Comparison of ENCODE assay signal across 22 mouse cellular contexts in genomic region chr13:9113735-9114134, GRCm38 (mm10). TPM values are rescaled to one million over a fixed set of nuclear protein-coding genes. Genes with fewer than 3 reads are reported as not detected.
DNase-seq lines count a peak whose midpoint lies in the region; ATAC-seq and TF ChIP-seq lines count a peak whose summit lies in the region.
"Had no signal": no experiment of that assay in that cellular context is flagged by ENCODE, and none has a peak within 500 bp of the region (broad histone marks: within the 10 kb centered on the region; RNA-seq: fewer than 3 reads in every experiment).

No protein-coding gene starts in this region.

- H3K9ac ChIP-seq in liver, postnatal 0 days (replicated peaks): no peak overlapping the region
- H3K9ac ChIP-seq in liver, embryonic 12.5 days: no peak overlapping the region
- H3K9ac ChIP-seq in midbrain, embryonic 16.5 days (ENCODE audit: low read depth, low read length): no peak overlapping the region
- H3K9ac ChIP-seq: forebrain, embryonic 13.5 days; hindbrain, embryonic 12.5 days; hindbrain, embryonic 15.5 days had no signal

- no peak for TF ChIP-seq CTCF in liver, postnatal 0 days (IDR thresholded peaks at IDR 0.05; ENCODE audit: low read depth)
- no peak for TF ChIP-seq CTCF in small intestine, adult 2 months (IDR thresholded peaks at IDR 0.05; ENCODE audit: extremely low read depth, insufficient read length, insufficient replicate concordance, low read depth, low read length)

- H3K27me3 ChIP-seq in liver, postnatal 0 days (ENCODE audit: insufficient read depth, low read length): no peaks in the 10 kb centered on the region
- H3K27me3 ChIP-seq in liver, embryonic 12.5 days (replicated peaks): no peaks in the 10 kb centered on the region
- no peaks in the 10 kb centered on the region for H3K27me3 ChIP-seq in small intestine, adult 2 months (ENCODE audit: control insufficient read depth, insufficient read depth, low read length)
- no peaks in the 10 kb centered on the region for H3K27me3 ChIP-seq in midbrain, embryonic 16.5 days (ENCODE audit: control insufficient read depth, insufficient read depth, low read depth, low read length)
- H3K27me3 ChIP-seq: forebrain, embryonic 13.5 days; hindbrain, embryonic 12.5 days; hindbrain, embryonic 15.5 days; Patski had no signal

- TF ChIP-seq POLR2A in small intestine, adult 2 months (IDR thresholded peaks at IDR 0.05; ENCODE audit: low read depth, low read length): no peak

- H3K9me3 ChIP-seq in liver, postnatal 0 days (ENCODE audit: low read length): no peaks in the 10 kb centered on the region
- H3K9me3 ChIP-seq in liver, embryonic 12.5 days (replicated peaks): no peaks in the 10 kb centered on the region
- no peaks in the 10 kb centered on the region for H3K9me3 ChIP-seq in midbrain, embryonic 16.5 days (replicated peaks; ENCODE audit: control insufficient read depth, low read length, poor library complexity, severe bottlenecking)
- H3K9me3 ChIP-seq: forebrain, embryonic 10.5 days; forebrain, embryonic 13.5 days; G1E; hindbrain, embryonic 12.5 days; hindbrain, embryonic 15.5 days had no signal

- peaks cover 5% of the 10 kb centered on the region for H3K36me3 ChIP-seq in liver, postnatal 0 days (replicated peaks; ENCODE audit: insufficient read depth, low read length)
- H3K36me3 ChIP-seq in liver, embryonic 12.5 days: peaks cover 37% of the 10 kb centered on the region
- H3K36me3 ChIP-seq in small intestine, adult 2 months (ENCODE audit: control insufficient read depth, insufficient read depth, low read length): peaks cover 13% of the 10 kb centered on the region
- H3K36me3 ChIP-seq in midbrain, embryonic 16.5 days (ENCODE audit: control insufficient read depth, insufficient read depth, low read length): no peaks in the 10 kb centered on the region
- H3K36me3 ChIP-seq: hindbrain, embryonic 12.5 days; hindbrain, embryonic 15.5 days had no signal

- no peak for TF ChIP-seq EP300 in liver, postnatal 0 days (IDR thresholded peaks at IDR 0.05; ENCODE audit: low read depth)

- no peak overlapping the region for H3K27ac ChIP-seq in liver, postnatal 0 days (ENCODE audit: low read depth)
- no peak overlapping the region for H3K27ac ChIP-seq in liver, embryonic 12.5 days
- H3K27ac ChIP-seq in small intestine, adult 2 months (ENCODE audit: insufficient read depth, low read depth, low read length): peak overlapping the region; percentile 79; the same call in 1 of the 2 replicates
- no peak overlapping the region for H3K27ac ChIP-seq in midbrain, embryonic 16.5 days (ENCODE audit: low read length)
- H3K27ac ChIP-seq: forebrain, embryonic 10.5 days; forebrain, embryonic 13.5 days; gastrocnemius, adult 2 months; hindbrain, embryonic 12.5 days; hindbrain, embryonic 15.5 days had no signal

- no peak overlapping the region for H3K4me3 ChIP-seq in liver, postnatal 0 days (ENCODE audit: low read depth, low read length)
- H3K4me3 ChIP-seq in liver, embryonic 12.5 days: no peak overlapping the region
- H3K4me3 ChIP-seq in small intestine, adult 2 months (ENCODE audit: low read depth, low read length): no peak overlapping the region
- no peak overlapping the region for H3K4me3 ChIP-seq in midbrain, embryonic 16.5 days (ENCODE audit: low read depth, low read length)
- H3K4me3 ChIP-seq: forebrain, embryonic 10.5 days; forebrain, embryonic 13.5 days; gastrocnemius, adult 2 months; hindbrain, embryonic 12.5 days; hindbrain, embryonic 15.5 days had no signal

- peaks cover 15% of the 10 kb centered on the region for H3K4me1 ChIP-seq in liver, postnatal 0 days (ENCODE audit: insufficient read depth)
- H3K4me1 ChIP-seq in liver, embryonic 12.5 days: peaks cover 58% of the 10 kb centered on the region
- H3K4me1 ChIP-seq in small intestine, adult 2 months (ENCODE audit: control insufficient read depth, insufficient read depth, insufficient read length, low read length): peaks cover 5% of the 10 kb centered on the region
- H3K4me1 ChIP-seq in midbrain, embryonic 16.5 days (ENCODE audit: control insufficient read depth, insufficient read depth, low read length): no peaks in the 10 kb centered on the region
- H3K4me1 ChIP-seq: forebrain, embryonic 10.5 days; forebrain, embryonic 13.5 days; hindbrain, embryonic 12.5 days; hindbrain, embryonic 15.5 days had no signal

- WGBS in liver, postnatal 0 days (ENCODE audit: insufficient replicate concordance): 82% methylated on average over 3 of the region's 3 CpGs
- WGBS in liver, embryonic 12.5 days (ENCODE audit: insufficient replicate concordance): 82% methylated on average over 3 of the region's 3 CpGs
- WGBS in small intestine, adult 2 months: 80% methylated on average over 3 of the region's 3 CpGs
- WGBS in midbrain, embryonic 16.5 days: 93% methylated on average over 3 of the region's 3 CpGs

- H3K4me2 ChIP-seq in liver, postnatal 0 days (ENCODE audit: low read depth, low read length): no peak overlapping the region
- no peak overlapping the region for H3K4me2 ChIP-seq in liver, embryonic 12.5 days
- no peak overlapping the region for H3K4me2 ChIP-seq in midbrain, embryonic 16.5 days (ENCODE audit: low read length)
- H3K4me2 ChIP-seq: forebrain, embryonic 13.5 days; heart, embryonic 11.5 days; hindbrain, embryonic 12.5 days; hindbrain, embryonic 15.5 days had no signal

- DNase-seq in liver, postnatal 0 days: no peak
- peak; percentile 24 for DNase-seq in A20 (ENCODE audit: low read depth, low spot score)
- no peak for DNase-seq in frontal cortex, postnatal 14 days (ENCODE audit: low spot score in 2 of 2)
- DNase-seq: adrenal gland, postnatal 10 days; adrenal gland, postnatal 36 days; cerebellum, adult 18-20 months; cerebellum, adult 9-10 months; cerebellum, postnatal 14 days; gastrocnemius, adult 2 months; gastrocnemius, postnatal 14 days; heart, adult 11 months had no signal

- peak; percentile 35 for ATAC-seq in liver, postnatal 0 days
- no peak for ATAC-seq in liver, embryonic 12.5 days
- ATAC-seq in midbrain, embryonic 16.5 days: no peak
- ATAC-seq: forebrain, embryonic 13.5 days; forebrain, embryonic 16.5 days; Patski had no signal

RNA-seq across cellular contexts. Expression of gene Larp4b, which starts 20.1 kb away (rescaled TPM):
- 17.4 and 20.3 TPM in 2 replicates for polyA plus RNA-seq in liver, postnatal 0 days (2015; fragmentation: Nextera tagmentation; extraction: Ambion mirVana)
- 39.1 and 39.3 TPM in 2 replicates for polyA plus RNA-seq in liver, embryonic 12.5 days (2016; fragmentation: Nextera tagmentation; extraction: Ambion mirVana)
- 8.5 and 18.1 TPM in 2 replicates for polyA plus RNA-seq in small intestine, adult 2 months (2012; rRNA removed)
- 41.6 and 42.6 TPM in 2 replicates for polyA plus RNA-seq in midbrain, embryonic 16.5 days (2015; fragmentation: Nextera tagmentation; extraction: Ambion mirVana)
